In genomic region chr11:62396405-62396804, GRCm38 (mm10) we compare ENCODE assay signal across 8 mouse cellular contexts.
DNase-seq lines count a peak whose midpoint lies in the region.

No protein-coding gene starts in this region.

- DNase-seq in adrenal gland, postnatal 14 days = peak; percentile 50
- no peak for DNase-seq in adrenal gland, adult 18-20 months (ENCODE audit: low spot score in 2 of 2)
- peak; percentile 11 to 27 for DNase-seq in left cerebral cortex, postnatal 14 days (ENCODE audit: low spot score in 2 of 2)
- no peak for DNase-seq in left cerebral cortex, postnatal 10 days (ENCODE audit: extremely low spot score in 1 of 2, low spot score in 2 of 2)
- DNase-seq in c-Kit-positive CD71-positive TER-119-negative erythroid progenitor cells, embryonic 14.5 days (ENCODE audit: low read depth) = peak; percentile 21
- peak; percentile 67 for DNase-seq in kidney, adult 9 months
- peak; percentile 37 for DNase-seq in retina, postnatal 7 days (ENCODE audit: low read depth, low spot score)
- DNase-seq in right cerebral cortex, postnatal 4 days = no peak

- intact Hi-C loops in left cerebral cortex, postnatal 14 days (cut with DNase I) = no loop called here
- intact Hi-C loops in left cerebral cortex, postnatal 10 days (cut with DNase I) = no loop called here

Comparison
In these comparisons a context has a peak if more than half of its experiments do, and no peak if none do; other contexts are left out.
1. DNase-seq: peak in adrenal gland, postnatal 14 days (single experiment), left cerebral cortex, postnatal 14 days (2 of 2), c-Kit-positive CD71-positive TER-119-negative erythroid progenitor cells, embryonic 14.5 days (single experiment), kidney, adult 9 months (single experiment) and retina, postnatal 7 days (single experiment); none in adrenal gland, adult 18-20 months (0 of 2), left cerebral cortex, postnatal 10 days (0 of 2) and right cerebral cortex, postnatal 4 days (single experiment).